Mouse (Mus musculus) lung, embryonic 14.5 days (tissue): ENCODE data around the gene Eef1akmt2. TPM values are rescaled to one million over a fixed set of nuclear protein-coding genes. Genes with fewer than 3 reads are reported as not detected.

ENCODE experiments used
- ATAC-seq: fragments of 200-750 bp; cut with Nextera tagmentation; 2 replicates; pipeline ENCODE4 v1.8.0; 2017; ENCODE audit warnings: mild to moderate bottlenecking, moderate TSS enrichment, moderate library complexity; ENCODE audit not compliant: insufficient read depth
- DNase-seq: peaks from one replicate; pipeline ENCODE4 v3.0.0-alpha.2; 2015
- H3K27ac ChIP-seq: fragments of 300-500 bp; sonication (generic); 2 replicates; pipeline ENCODE4 v1.5.1; 2014; ENCODE audit warnings: low read depth, mild to moderate bottlenecking, moderate library complexity
- H3K27me3 ChIP-seq: fragments of 300-500 bp; sonication (generic); 2 replicates; pipeline ENCODE4 v1.6.1; 2014; ENCODE audit warnings: low read length, control low read depth; ENCODE audit not compliant: insufficient read depth
- H3K36me3 ChIP-seq: fragments of 300-500 bp; sonication (generic); 2 replicates; pipeline ENCODE4 v1.6.1; 2014; ENCODE audit warnings: control low read depth; ENCODE audit not compliant: insufficient read depth
- H3K4me1 ChIP-seq: fragments of 300-500 bp; sonication (generic); 2 replicates; pipeline ENCODE4 v1.6.1; 2014; ENCODE audit warnings: antibody characterized with exemption, control low read depth; ENCODE audit not compliant: insufficient read depth
- H3K4me2 ChIP-seq: fragments of 300-500 bp; sonication (generic); 2 replicates; pipeline ENCODE4 v1.6.1; 2014; ENCODE audit warnings: mild to moderate bottlenecking
- H3K4me3 ChIP-seq: fragments of 300-500 bp; sonication (generic); 2 replicates; pipeline ENCODE4 v1.5.1; 2014; ENCODE audit warnings: low read depth, low read length
- H3K9ac ChIP-seq: fragments of 300-500 bp; sonication (generic); 2 replicates; pipeline ENCODE4 v1.6.1; 2014
- H3K9me3 ChIP-seq: fragments of 300-500 bp; sonication (generic); 2 replicates; pipeline ENCODE4 v1.6.1; 2016; ENCODE audit warnings: low read depth, low read length, control low read depth
- CTCF ChIP-seq: IDR thresholded peaks from 2 replicates; pipeline ENCODE4 v1.5.1; 2016; ENCODE audit warnings: antibody characterized with exemption, low read depth
- WGBS: fragments of 180-500 bp; shearing (Covaris S2); extraction: QIAGEN DNeasy Blood & Tissue Kit; methylation state at CpG from one replicate; pipeline ENCODE4 v1.1.7; 2014; 5-methylcytosine and 5-hydroxymethylcytosine counted together
- polyA plus RNA-seq: library from polyadenylated mRNA; unstranded; fragments of >200 nt; fragmentation: Nextera tagmentation; extraction: Ambion mirVana; gene quantifications from 2 replicates; pipeline ENCODE4 v1.2.1, GENCODE M21; 2014

The Eef1akmt2 gene
- polyA plus RNA-seq, 1 experiment from 2014 or later, result 61.8 TPM

DNA sequence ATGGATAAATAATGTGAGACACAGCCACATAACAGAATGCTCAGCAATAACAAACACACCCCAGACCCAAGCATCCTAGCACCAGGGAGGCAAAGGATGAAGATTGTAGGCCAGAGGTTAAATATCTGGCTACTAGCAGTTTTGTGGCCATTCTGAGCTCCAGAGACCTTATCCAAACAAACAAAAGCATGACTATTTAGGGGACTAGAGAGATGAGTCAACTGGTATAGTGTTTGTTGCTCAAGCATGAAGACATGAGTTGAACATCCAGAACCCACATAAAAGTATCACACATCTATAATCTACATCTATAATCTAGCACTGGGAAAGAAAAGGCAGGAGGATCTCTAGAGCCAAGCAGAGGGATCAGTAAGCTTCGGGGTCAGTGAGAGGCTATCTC is 10.0 kb downstream of the Eef1akmt2 start:
- DNase-seq (no peak), ATAC-seq (no peak)
- H3K9me3 ChIP-seq, result no peaks in the 10 kb centered on the region
- no peak overlapping the region for H3K27ac ChIP-seq
- H3K27me3 ChIP-seq, result no peaks in the 10 kb centered on the region
- H3K4me3 ChIP-seq, result no peak overlapping the region
- 92% methylated on average over 1 of the region's 1 CpGs for WGBS
- peaks cover 41% of the 10 kb centered on the region for H3K36me3 ChIP-seq
- H3K9ac ChIP-seq, result no peak overlapping the region
- no peaks in the 10 kb centered on the region for H3K4me1 ChIP-seq
- TF ChIP-seq CTCF, result no peak
- H3K4me2 ChIP-seq, result no peak overlapping the region

DNA sequence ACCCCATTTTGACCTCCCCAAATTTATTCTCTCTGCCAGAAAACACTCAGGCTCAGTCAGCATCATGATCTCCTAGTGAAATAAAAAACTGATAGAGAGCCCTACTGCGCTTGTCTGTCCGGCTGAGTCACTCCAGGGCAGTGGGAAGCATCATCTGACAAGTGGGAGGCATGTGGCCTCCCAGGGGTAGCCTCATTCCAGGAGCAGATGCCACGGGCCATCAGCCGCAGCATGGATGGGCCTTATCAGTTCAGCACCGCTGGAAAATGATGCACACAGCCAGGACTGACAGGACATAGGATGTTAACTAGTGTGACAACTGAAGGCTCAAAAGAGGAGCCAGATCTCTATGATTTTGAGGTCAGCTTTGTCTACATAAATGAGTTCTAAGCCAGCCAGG is 11.2 kb downstream of the Eef1akmt2 start:
- Histone ChIP-seq H3K27me3 (no peaks in the 10 kb centered on the region), H3K9me3 (no peaks in the 10 kb centered on the region), H3K4me3 (no peak overlapping the region), H3K9ac (no peak overlapping the region), H3K4me1 (no peaks in the 10 kb centered on the region), H3K27ac (no peak overlapping the region), H3K36me3 (peaks cover 35% of the 10 kb centered on the region), H3K4me2 (no peak overlapping the region)
- DNase-seq (no peak), ATAC-seq (no peak)
- TF ChIP-seq CTCF, result no peak
- 53% methylated on average over 5 of the region's 5 CpGs for WGBS

DNA sequence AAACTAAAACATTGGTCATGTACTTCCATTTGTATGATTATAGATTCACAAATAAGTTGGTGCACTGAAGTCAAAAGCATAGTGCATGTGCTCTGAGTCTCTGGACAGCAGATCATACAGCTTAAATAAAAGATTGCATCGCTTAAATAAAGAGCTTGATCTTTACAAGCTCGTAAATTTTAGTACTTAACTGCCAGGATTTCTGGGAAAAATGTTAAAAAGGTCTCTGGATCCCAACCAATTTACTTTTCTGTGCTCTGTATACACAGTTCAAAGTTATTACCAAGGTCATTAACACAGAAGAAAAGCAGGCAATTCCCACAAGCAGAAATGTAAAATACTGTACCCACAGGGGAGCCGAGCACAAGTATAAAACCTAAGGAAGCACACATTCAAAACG is 21.5 kb downstream of the Eef1akmt2 start:
- Histone ChIP-seq H3K4me2 (no peak overlapping the region), H3K9ac (no peak overlapping the region), H3K4me3 (no peak overlapping the region), H3K9me3 (no peaks in the 10 kb centered on the region), H3K36me3 (peaks cover 42% of the 10 kb centered on the region), H3K27me3 (no peaks in the 10 kb centered on the region), H3K27ac (no peak overlapping the region), H3K4me1 (no peaks in the 10 kb centered on the region)
- DNase-seq (no peak), ATAC-seq (no peak)
- no peak for TF ChIP-seq CTCF
- WGBS, result 85% methylated on average over 4 of the region's 4 CpGs

DNA sequence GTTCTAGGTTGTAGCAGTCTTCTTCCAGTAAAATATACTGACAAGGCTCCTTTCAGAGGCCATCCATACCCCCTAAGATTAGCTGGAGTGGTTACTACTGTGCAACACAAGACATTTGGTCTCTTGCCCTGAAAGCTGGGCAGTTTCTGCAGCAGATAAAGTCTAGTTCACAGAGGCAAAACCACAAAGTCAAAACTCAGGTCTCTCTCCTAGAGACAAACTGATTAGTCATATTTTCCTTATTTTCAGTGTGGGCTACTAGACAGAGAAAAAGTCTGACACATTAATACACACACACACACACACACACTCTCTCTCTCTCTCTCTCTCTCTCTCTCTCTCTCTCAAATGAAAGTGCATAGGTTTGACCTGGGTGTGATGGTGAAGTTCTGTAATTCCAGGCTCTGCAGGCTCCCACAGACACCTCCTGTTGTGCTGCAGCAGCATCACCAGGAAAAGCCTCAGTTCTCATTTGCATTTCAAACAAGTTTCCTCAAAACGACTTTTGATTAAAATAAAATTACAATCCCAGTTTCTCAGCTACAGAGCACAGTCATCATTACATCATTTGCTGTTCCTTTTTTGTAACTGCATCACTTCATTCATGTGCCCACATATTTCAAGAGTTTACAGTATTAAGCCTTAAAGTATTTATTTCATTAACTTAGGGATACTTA is 28.0 kb downstream of the Eef1akmt2 start:
- no peak overlapping the region for H3K9ac ChIP-seq
- ATAC-seq, result no peak
- H3K27ac ChIP-seq, result no peak overlapping the region
- no peak for TF ChIP-seq CTCF
- no peaks in the 10 kb centered on the region for H3K4me1 ChIP-seq
- WGBS, result 29% methylated on average over 1 of the region's 1 CpGs
- H3K4me2 ChIP-seq, result no peak overlapping the region
- H3K36me3 ChIP-seq, result peaks cover 36% of the 10 kb centered on the region
- no peak overlapping the region for H3K4me3 ChIP-seq
- H3K27me3 ChIP-seq, result no peaks in the 10 kb centered on the region
- no peak for DNase-seq
- H3K9me3 ChIP-seq, result no peaks in the 10 kb centered on the region

DNA sequence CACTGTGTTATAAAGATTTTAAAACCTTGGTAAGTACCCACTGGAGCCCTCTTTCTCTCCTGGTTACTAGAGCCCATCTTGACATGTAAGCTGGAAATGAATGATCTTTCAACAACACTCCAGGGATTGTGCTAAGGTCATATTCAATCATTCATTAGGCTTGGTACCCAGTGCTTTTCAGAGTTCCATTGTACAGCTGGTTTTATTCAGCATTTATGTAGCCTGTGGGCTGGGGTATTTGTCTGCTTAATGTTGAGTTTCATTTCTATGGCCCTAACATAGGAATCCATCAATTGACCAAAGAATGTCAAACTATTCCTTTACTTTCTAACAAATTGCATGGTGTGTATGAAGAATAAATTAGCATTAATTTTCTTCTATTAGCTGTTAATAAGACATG is 28.6 kb downstream of the Eef1akmt2 start:
- Histone ChIP-seq H3K9ac (no peak overlapping the region), H3K27me3 (no peaks in the 10 kb centered on the region), H3K4me3 (no peak overlapping the region), H3K9me3 (no peaks in the 10 kb centered on the region), H3K4me2 (no peak overlapping the region), H3K4me1 (no peaks in the 10 kb centered on the region), H3K36me3 (peaks cover 36% of the 10 kb centered on the region), H3K27ac (no peak overlapping the region)
- ATAC-seq (no peak), DNase-seq (no peak)
- no peak for TF ChIP-seq CTCF

DNA sequence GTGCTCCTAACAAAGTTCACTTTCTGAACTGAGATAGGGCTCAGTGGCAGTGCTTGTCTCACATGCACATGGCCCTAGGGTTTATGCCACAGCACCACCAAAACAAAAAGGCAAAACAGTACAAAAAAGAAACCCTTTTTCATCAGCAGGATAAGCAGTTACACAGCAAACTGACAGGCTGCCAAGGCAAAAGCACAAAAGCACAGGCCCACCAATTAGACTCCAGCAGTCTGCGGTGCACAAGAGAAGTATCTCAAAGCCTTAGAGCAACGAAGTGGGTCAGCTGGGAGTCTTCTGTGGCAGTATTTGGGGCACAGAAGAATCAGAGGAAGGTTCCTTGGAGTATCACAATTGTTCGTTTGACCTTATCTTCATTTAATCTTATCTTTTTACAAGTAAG is 31.8 kb downstream of the Eef1akmt2 start:
- no peak for TF ChIP-seq CTCF
- Histone ChIP-seq H3K27ac (no peak overlapping the region), H3K9me3 (no peaks in the 10 kb centered on the region), H3K4me3 (no peak overlapping the region), H3K27me3 (no peaks in the 10 kb centered on the region), H3K4me2 (no peak overlapping the region), H3K36me3 (peaks cover 18% of the 10 kb centered on the region; the same call in 1 of the 2 replicates), H3K4me1 (no peaks in the 10 kb centered on the region), H3K9ac (no peak overlapping the region)
- DNase-seq (no peak), ATAC-seq (no peak)
- 80% methylated on average over 3 of the region's 3 CpGs for WGBS

DNA sequence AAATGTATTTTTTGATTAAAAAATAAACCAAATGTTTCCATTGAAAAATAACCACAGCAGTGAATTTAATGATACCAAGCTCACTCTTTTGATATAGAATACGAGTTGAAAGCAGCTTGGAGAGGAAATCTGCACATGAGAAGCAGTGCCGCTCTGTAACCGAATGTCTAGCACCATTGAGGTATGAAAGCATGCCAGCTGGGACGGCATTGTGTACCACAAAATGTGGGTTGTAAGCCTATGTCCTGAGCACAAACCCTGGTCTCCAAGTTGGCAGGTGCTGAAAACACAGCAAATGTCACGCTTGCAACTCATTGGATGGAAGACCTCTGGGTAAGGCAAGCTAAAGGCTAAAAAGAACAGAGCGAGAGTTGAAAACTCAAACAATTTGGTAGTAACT is 35.4 kb downstream of the Eef1akmt2 start:
- Histone ChIP-seq H3K4me1 (no peaks in the 10 kb centered on the region), H3K4me3 (no peak overlapping the region), H3K9me3 (no peaks in the 10 kb centered on the region), H3K9ac (no peak overlapping the region), H3K27me3 (no peaks in the 10 kb centered on the region), H3K36me3 (peaks cover 6% of the 10 kb centered on the region; the same call in 1 of the 2 replicates), H3K27ac (no peak overlapping the region), H3K4me2 (no peak overlapping the region)
- DNase-seq (no peak), ATAC-seq (no peak)
- TF ChIP-seq CTCF, result no peak
- WGBS, result 93% methylated on average over 6 of the region's 6 CpGs
